Mouse (Mus musculus): ENCODE results near the gene Fam178b. TPM values are rescaled to one million over a fixed set of nuclear protein-coding genes. Genes with fewer than 3 reads are reported as not detected.

Gene Fam178b
- polyA plus RNA-seq, 1 experiment from 2014 or later: not detected

DNA sequence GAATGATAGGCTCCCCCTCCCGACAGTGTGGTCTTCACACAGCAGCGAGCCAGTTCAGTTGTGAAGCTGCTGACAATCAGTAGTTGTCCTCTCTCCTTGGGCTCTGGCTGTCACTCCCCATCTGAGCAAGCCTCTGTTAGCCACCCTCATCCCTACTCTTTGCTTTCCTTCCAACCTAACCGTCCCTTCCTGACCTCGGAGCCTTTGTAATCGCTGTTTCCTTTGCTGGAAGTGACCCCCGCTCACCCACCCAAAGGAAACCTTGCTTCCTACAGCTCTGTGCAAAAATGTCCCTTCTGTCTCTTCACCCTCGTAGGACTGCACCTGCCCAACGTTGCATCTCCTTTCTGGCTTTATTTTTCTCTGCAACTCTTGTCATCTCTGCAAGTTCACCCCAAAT, 100.8 kb downstream of the Fam178b start:
- no peaks in the 10 kb centered on the region for H3K27me3 ChIP-seq (ENCODE audit: control insufficient read depth, insufficient read depth, low read length)
- no peaks in the 10 kb centered on the region for H3K9me3 ChIP-seq (ENCODE audit: control insufficient read depth, low read length)
- H3K4me2 ChIP-seq (ENCODE audit: low read depth): no peak overlapping the region
- 76% methylated on average over 8 of the region's 8 CpGs for WGBS
- no peak overlapping the region for H3K27ac ChIP-seq (ENCODE audit: low read depth, low read length)
- H3K9ac ChIP-seq (ENCODE audit: low read length): no peak overlapping the region
- peaks cover 16% of the 10 kb centered on the region for H3K4me1 ChIP-seq (ENCODE audit: control insufficient read depth, insufficient read depth, low read length)
- no peak overlapping the region for H3K4me3 ChIP-seq (ENCODE audit: low read depth, low read length)
- no peaks in the 10 kb centered on the region for H3K36me3 ChIP-seq (ENCODE audit: control insufficient read depth, insufficient read depth, low read length)
- no peak for ATAC-seq (ENCODE audit: insufficient read depth, low FRiP score, low TSS enrichment)
- no peak for DNase-seq (ENCODE audit: low spot score)

- ATAC-seq (ENCODE audit: insufficient read depth, low FRiP score, low TSS enrichment) (no peak), DNase-seq (ENCODE audit: low spot score) (no peak)
- 68% methylated on average over 5 of the region's 5 CpGs for WGBS
- Histone ChIP-seq H3K9ac (ENCODE audit: low read length) (no peak overlapping the region), H3K27me3 (ENCODE audit: control insufficient read depth, insufficient read depth, low read length) (no peaks in the 10 kb centered on the region), H3K27ac (ENCODE audit: low read depth, low read length) (no peak overlapping the region), H3K4me3 (ENCODE audit: low read depth, low read length) (no peak overlapping the region), H3K9me3 (ENCODE audit: control insufficient read depth, low read length) (no peaks in the 10 kb centered on the region), H3K4me2 (ENCODE audit: low read depth) (no peak overlapping the region), H3K36me3 (ENCODE audit: control insufficient read depth, insufficient read depth, low read length) (no peaks in the 10 kb centered on the region), H3K4me1 (ENCODE audit: control insufficient read depth, insufficient read depth, low read length) (peaks cover 16% of the 10 kb centered on the region)
Observed at GRCm38 (mm10) chr1:36581260-36581659, 101.7 kb downstream of the Fam178b start.

- peak overlapping the region; percentile 81 for H3K27ac ChIP-seq (ENCODE audit: low read depth, low read length)
- WGBS: 2% methylated on average over 17 of the region's 17 CpGs
- H3K4me1 ChIP-seq (ENCODE audit: control insufficient read depth, insufficient read depth, low read length): peaks cover 16% of the 10 kb centered on the region
- ATAC-seq (ENCODE audit: insufficient read depth, low FRiP score, low TSS enrichment) (peak; percentile 88), DNase-seq (ENCODE audit: low spot score) (peak; percentile 73)
- no peaks in the 10 kb centered on the region for H3K27me3 ChIP-seq (ENCODE audit: control insufficient read depth, insufficient read depth, low read length)
- peak overlapping the region; percentile 41 for H3K9ac ChIP-seq (ENCODE audit: low read length)
- no peak overlapping the region for H3K4me3 ChIP-seq (ENCODE audit: low read depth, low read length)
- H3K4me2 ChIP-seq (ENCODE audit: low read depth): peak overlapping the region; percentile 27
- no peaks in the 10 kb centered on the region for H3K36me3 ChIP-seq (ENCODE audit: control insufficient read depth, insufficient read depth, low read length)
- H3K9me3 ChIP-seq (ENCODE audit: control insufficient read depth, low read length): no peaks in the 10 kb centered on the region
Observed at GRCm38 (mm10) chr1:36580384-36581207, 102.4 kb downstream of the Fam178b start.

- no peaks in the 10 kb centered on the region for H3K27me3 ChIP-seq (ENCODE audit: control insufficient read depth, insufficient read depth, low read length)
- H3K9ac ChIP-seq (ENCODE audit: low read length): peak overlapping the region; percentile 41
- no peaks in the 10 kb centered on the region for H3K36me3 ChIP-seq (ENCODE audit: control insufficient read depth, insufficient read depth, low read length)
- ATAC-seq (ENCODE audit: insufficient read depth, low FRiP score, low TSS enrichment): peak; percentile 42; the same call in 1 of the 2 replicates
- peaks cover 16% of the 10 kb centered on the region for H3K4me1 ChIP-seq (ENCODE audit: control insufficient read depth, insufficient read depth, low read length)
- peak overlapping the region; percentile 81 for H3K27ac ChIP-seq (ENCODE audit: low read depth, low read length)
- peak overlapping the region; percentile 27 for H3K4me2 ChIP-seq (ENCODE audit: low read depth)
- H3K9me3 ChIP-seq (ENCODE audit: control insufficient read depth, low read length): no peaks in the 10 kb centered on the region
- no peak for DNase-seq (ENCODE audit: low spot score)
- 28% methylated on average over 6 of the region's 6 CpGs for WGBS
- H3K4me3 ChIP-seq (ENCODE audit: low read depth, low read length): no peak overlapping the region
Observed at GRCm38 (mm10) chr1:36579974-36580383, 103.0 kb downstream of the Fam178b start.

DNA sequence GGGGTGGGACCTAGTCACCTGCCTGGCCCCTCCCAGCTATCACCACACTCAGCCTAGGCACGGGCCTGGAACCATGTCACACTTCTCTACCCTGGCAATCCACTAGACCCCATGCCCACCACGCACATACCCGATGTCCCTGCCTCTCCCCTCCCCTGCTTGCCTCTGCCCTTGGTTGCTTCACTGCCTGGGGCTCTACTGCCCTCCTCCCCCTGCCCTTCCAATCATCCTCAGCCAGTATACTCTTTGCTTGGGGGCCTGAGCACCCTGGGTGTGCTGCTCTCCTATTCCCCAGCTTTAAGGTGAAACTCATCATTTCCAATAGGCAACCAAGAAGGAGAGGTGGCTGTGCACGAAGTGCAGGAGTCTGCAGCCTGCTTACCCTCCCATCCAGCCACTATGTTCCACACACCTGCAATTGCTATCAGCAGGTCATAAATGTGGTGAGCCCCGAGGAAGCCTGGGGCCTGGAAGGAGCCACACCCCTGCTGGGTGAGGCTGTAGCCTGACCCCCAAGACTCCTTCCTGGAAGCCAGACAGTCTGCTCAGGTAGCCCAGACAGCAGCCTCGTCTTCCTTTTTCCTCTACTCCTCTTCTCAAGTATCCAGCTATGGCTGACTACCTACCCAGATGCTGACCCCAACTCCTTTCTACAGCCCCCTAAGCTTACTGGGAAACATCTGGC, 105.8 kb downstream of the Fam178b start:
- ATAC-seq (ENCODE audit: insufficient read depth, low FRiP score, low TSS enrichment) (no peak), DNase-seq (ENCODE audit: low spot score) (no peak)
- 53% methylated on average over 6 of the region's 6 CpGs for WGBS
- Histone ChIP-seq H3K9me3 (ENCODE audit: control insufficient read depth, low read length) (no peaks in the 10 kb centered on the region), H3K9ac (ENCODE audit: low read length) (no peak overlapping the region), H3K27me3 (ENCODE audit: control insufficient read depth, insufficient read depth, low read length) (no peaks in the 10 kb centered on the region), H3K4me2 (ENCODE audit: low read depth) (no peak overlapping the region), H3K4me3 (ENCODE audit: low read depth, low read length) (no peak overlapping the region), H3K4me1 (ENCODE audit: control insufficient read depth, insufficient read depth, low read length) (peaks cover 16% of the 10 kb centered on the region), H3K27ac (ENCODE audit: low read depth, low read length) (no peak overlapping the region), H3K36me3 (ENCODE audit: control insufficient read depth, insufficient read depth, low read length) (no peaks in the 10 kb centered on the region)

- Histone ChIP-seq H3K4me3 (ENCODE audit: low read depth, low read length) (no peak overlapping the region), H3K4me2 (ENCODE audit: low read depth) (no peak overlapping the region), H3K4me1 (ENCODE audit: control insufficient read depth, insufficient read depth, low read length) (peaks cover 10% of the 10 kb centered on the region), H3K27ac (ENCODE audit: low read depth, low read length) (no peak overlapping the region), H3K9ac (ENCODE audit: low read length) (no peak overlapping the region), H3K36me3 (ENCODE audit: control insufficient read depth, insufficient read depth, low read length) (no peaks in the 10 kb centered on the region), H3K9me3 (ENCODE audit: control insufficient read depth, low read length) (no peaks in the 10 kb centered on the region), H3K27me3 (ENCODE audit: control insufficient read depth, insufficient read depth, low read length) (no peaks in the 10 kb centered on the region)
- 57% methylated on average over 6 of the region's 6 CpGs for WGBS
- DNase-seq (ENCODE audit: low spot score) (no peak), ATAC-seq (ENCODE audit: insufficient read depth, low FRiP score, low TSS enrichment) (no peak)
Observed at GRCm38 (mm10) chr1:36575347-36575746, 107.6 kb downstream of the Fam178b start.

DNA sequence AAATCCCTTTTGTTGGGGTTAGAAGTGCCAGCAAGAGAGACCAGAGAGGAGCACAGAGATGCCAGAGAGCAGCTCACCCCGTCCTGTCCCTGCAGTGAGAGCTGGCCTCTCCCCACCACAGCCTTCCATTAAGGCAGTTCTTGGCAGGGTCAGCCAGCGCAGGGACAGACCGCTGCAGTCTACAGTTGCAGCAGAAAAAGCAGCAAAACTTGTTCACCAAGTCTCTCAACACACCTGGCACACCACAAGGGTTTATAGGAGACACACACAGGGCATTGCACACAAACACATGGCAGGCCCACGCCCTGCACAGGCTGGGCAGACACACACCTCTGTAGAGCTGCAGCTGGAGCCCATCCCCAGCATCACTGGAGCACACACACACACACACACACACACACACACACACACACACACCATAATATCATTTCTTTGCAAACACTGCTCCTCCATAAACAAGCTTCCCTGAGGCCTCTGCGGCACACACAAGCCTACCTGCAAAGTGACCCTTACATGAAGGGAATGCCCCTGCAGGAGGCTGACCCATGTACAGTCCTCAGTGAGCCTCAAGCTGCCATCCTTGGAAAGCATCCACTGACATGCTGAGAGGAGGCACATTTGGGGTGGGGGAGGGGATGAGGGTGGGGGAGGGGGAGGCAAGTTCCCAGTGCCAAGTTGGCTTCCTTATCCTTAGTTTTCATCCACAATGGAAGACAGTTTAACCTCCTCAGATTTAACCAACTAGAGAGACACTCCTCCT, 108.6 kb downstream of the Fam178b start:
- H3K4me2 ChIP-seq (ENCODE audit: low read depth): no peak overlapping the region
- no peak overlapping the region for H3K4me3 ChIP-seq (ENCODE audit: low read depth, low read length)
- H3K36me3 ChIP-seq (ENCODE audit: control insufficient read depth, insufficient read depth, low read length): no peaks in the 10 kb centered on the region
- H3K27ac ChIP-seq (ENCODE audit: low read depth, low read length): no peak overlapping the region
- ATAC-seq (ENCODE audit: insufficient read depth, low FRiP score, low TSS enrichment) (no peak), DNase-seq (ENCODE audit: low spot score) (no peak)
- no peaks in the 10 kb centered on the region for H3K9me3 ChIP-seq (ENCODE audit: control insufficient read depth, low read length)
- WGBS: 77% methylated on average over 5 of the region's 5 CpGs
- H3K27me3 ChIP-seq (ENCODE audit: control insufficient read depth, insufficient read depth, low read length): no peaks in the 10 kb centered on the region
- peaks cover 2% of the 10 kb centered on the region; the same call in 1 of the 2 replicates for H3K4me1 ChIP-seq (ENCODE audit: control insufficient read depth, insufficient read depth, low read length)
- no peak overlapping the region for H3K9ac ChIP-seq (ENCODE audit: low read length)

DNA sequence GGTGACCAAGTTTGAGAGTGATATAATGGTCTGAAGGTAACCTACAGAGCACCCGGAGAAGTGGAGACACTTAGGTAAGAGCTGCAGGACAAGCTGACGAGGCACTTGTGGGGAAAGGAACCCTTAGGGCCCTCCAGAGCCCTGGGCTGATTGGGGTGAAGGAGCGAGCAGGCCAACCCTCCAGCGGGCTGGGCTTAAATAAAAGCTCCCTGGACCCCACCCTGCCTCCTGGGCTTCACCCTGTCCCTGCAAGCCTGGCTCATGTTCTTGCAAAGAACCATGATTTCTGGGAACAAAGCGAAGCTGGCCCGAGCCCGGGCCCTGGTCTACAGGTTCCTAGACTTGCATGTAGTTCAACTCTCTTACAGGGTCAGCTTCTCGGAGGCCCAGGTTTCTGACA, 109.5 kb downstream of the Fam178b start:
- no peak overlapping the region for H3K4me3 ChIP-seq (ENCODE audit: low read depth, low read length)
- no peaks in the 10 kb centered on the region for H3K36me3 ChIP-seq (ENCODE audit: control insufficient read depth, insufficient read depth, low read length)
- no peaks in the 10 kb centered on the region for H3K9me3 ChIP-seq (ENCODE audit: control insufficient read depth, low read length)
- peaks cover 2% of the 10 kb centered on the region; the same call in 1 of the 2 replicates for H3K4me1 ChIP-seq (ENCODE audit: control insufficient read depth, insufficient read depth, low read length)
- no peak overlapping the region for H3K27ac ChIP-seq (ENCODE audit: low read depth, low read length)
- 85% methylated on average over 8 of the region's 8 CpGs for WGBS
- no peak overlapping the region for H3K9ac ChIP-seq (ENCODE audit: low read length)
- H3K4me2 ChIP-seq (ENCODE audit: low read depth): no peak overlapping the region
- no peaks in the 10 kb centered on the region for H3K27me3 ChIP-seq (ENCODE audit: control insufficient read depth, insufficient read depth, low read length)
- no peak for DNase-seq (ENCODE audit: low spot score)
- ATAC-seq (ENCODE audit: insufficient read depth, low FRiP score, low TSS enrichment): no peak

All from neural tube, embryonic 11.5 days (tissue).